Mouse (Mus musculus): ENCODE data around the gene Usp5.

Usp5 gene

GRCm38 (mm10) chr6:124780917-124781316 is 48.4 kb downstream of the Usp5 start:
- DNase-seq, result no peak

GRCm38 (mm10) chr6:124779984-124780416 is 49.3 kb downstream of the Usp5 start:
- peak; percentile 37 for DNase-seq

- DNase-seq, result peak; percentile 85
Observed at GRCm38 (mm10) chr6:124779222-124779983, 49.9 kb downstream of the Usp5 start, which contains the start of gene Lrrc23. Gene Lrrc23, minus strand, starts transcription at chr6:124779727.

GRCm38 (mm10) chr6:124770511-124770910 is 58.8 kb downstream of the Usp5 start:
- DNase-seq, result no peak

GRCm38 (mm10) chr6:124770013-124770412 is 59.3 kb downstream of the Usp5 start:
- no peak for DNase-seq

- peak; percentile 81 for DNase-seq
Observed at GRCm38 (mm10) chr6:124769101-124769765, 60.1 kb downstream of the Usp5 start, which contains the start of gene Eno2. Gene Eno2, minus strand, starts transcription at chr6:124769673.

- no peak for DNase-seq
Observed at GRCm38 (mm10) chr6:124768704-124769044, 60.6 kb downstream of the Usp5 start.

- DNase-seq, result peak; percentile 39
Observed at GRCm38 (mm10) chr6:124767920-124768703, 61.2 kb downstream of the Usp5 start.

- DNase-seq, result no peak
Observed at GRCm38 (mm10) chr6:124767536-124767919, 61.8 kb downstream of the Usp5 start.

GRCm38 (mm10) chr6:124765951-124766350 is 63.3 kb downstream of the Usp5 start:
- DNase-seq, result no peak
